Mouse (Mus musculus) neural tube, embryonic 15.5 days (tissue): ENCODE data around the gene Gm47289. TPM values are rescaled to one million over a fixed set of nuclear protein-coding genes. Genes with fewer than 3 reads are reported as not detected.

Experiments
- polyA plus RNA-seq: library from polyadenylated mRNA; unstranded; fragments of >200 nt; fragmentation: Nextera tagmentation; extraction: Ambion mirVana; gene quantifications from 2 replicates; pipeline ENCODE4 v1.2.1, GENCODE M21; 2015

Gm47289 gene
- polyA plus RNA-seq, 1 experiment from 2014 or later, result not detected

Other genes with a start within 250 kb of the Gm47289 start
- gene Ctdspl, start 232.7 kb upstream of the Gm47289 start, polyA plus RNA-seq, result 7.9 and 8.6 TPM in 2 replicates
- gene Vill, start 106.4 kb upstream of the Gm47289 start, polyA plus RNA-seq, result 5.3 and 7.3 TPM in 2 replicates
- gene Plcd1, start 65.7 kb upstream of the Gm47289 start, polyA plus RNA-seq, result 16.6 and 24.3 TPM in 2 replicates
- gene Dlec1, start 56.7 kb upstream of the Gm47289 start, polyA plus RNA-seq, result 1.4 and 1.6 TPM in 2 replicates
- gene Acaa1b, start 2.1 kb upstream of the Gm47289 start, polyA plus RNA-seq, result 5.6 and 6.4 TPM in 2 replicates
- 0.08 TPM in 1 of 2 replicates, not detected in the other for gene Slc22a13, start 49.9 kb downstream of the Gm47289 start, polyA plus RNA-seq
- 12.2 and 13.0 TPM in 2 replicates for gene Oxsr1, start 163.3 kb downstream of the Gm47289 start, polyA plus RNA-seq
- 123 and 128 TPM in 2 replicates for gene Acaa1a, start 180.5 kb downstream of the Gm47289 start, polyA plus RNA-seq
- 6.2 and 13.1 TPM in 2 replicates for gene Myd88, start 182.2 kb downstream of the Gm47289 start, polyA plus RNA-seq
- gene Xylb, start 198.2 kb downstream of the Gm47289 start, polyA plus RNA-seq, result 2.8 and 3.0 TPM in 2 replicates
- not detected in 2 replicates for gene Slc22a14, start 206.4 kb downstream of the Gm47289 start, polyA plus RNA-seq
- 32.9 and 43.2 TPM in 2 replicates for gene Acvr2b, start 243.0 kb downstream of the Gm47289 start, polyA plus RNA-seq